In genomic region chr9:61679686-61680085, GRCm38 (mm10) we compare ENCODE assay signal across 12 mouse cellular contexts.
DNase-seq lines count a peak whose midpoint lies in the region; ATAC-seq and TF ChIP-seq lines count a peak whose summit lies in the region.
"Had no signal": no experiment of that assay in that cellular context is flagged by ENCODE, and none has a peak within 500 bp of the region (broad histone marks: within the 10 kb centered on the region; RNA-seq: fewer than 3 reads in every experiment).

No protein-coding gene starts in this region.

- intact Hi-C loops in heart, postnatal 25 days (cut with DNase I), result no loop called here

- no peak for TF ChIP-seq POLR2A in lung, adult 2 months (IDR thresholded peaks at IDR 0.05; ENCODE audit: borderline replicate concordance, extremely low read depth, low read depth, low read length)

- 73% methylated on average over 6 of the region's 6 CpGs for WGBS in lung, adult 2 months

- TF ChIP-seq CTCF in lung, adult 2 months (IDR thresholded peaks at IDR 0.05; ENCODE audit: insufficient read depth, low read length), result no peak

- ATAC-seq in granulocyte monocyte progenitor cell, adult 5-6 weeks (replicated peaks; ENCODE audit: poor library complexity, severe bottlenecking), result peak; percentile 41; the same call in 1 of the 2 replicates

- peak; percentile 57 for DNase-seq in lung, postnatal 25 days (ENCODE audit: low spot score)
- DNase-seq in lung, adult 2 months, result no peak
- peak; percentile 36 for DNase-seq in skeletal muscle tissue, adult 2 months (ENCODE audit: low read depth, low spot score)
- peak; percentile 64 for DNase-seq in thymus, postnatal 25 days
- no peak for DNase-seq in right cerebral cortex, postnatal 14 days
- DNase-seq in kidney, adult 18-20 months, result no peak
- DNase-seq in heart, postnatal 25 days (ENCODE audit: low spot score), result no peak
- DNase-seq: adrenal gland, adult 8-10 months; embryo, embryonic 11 days; liver; lung, postnatal 4 days had no signal

- H3K4me3 ChIP-seq in lung, adult 2 months (replicated peaks; ENCODE audit: extremely low read depth, low read depth, low read length), result no peak overlapping the region

- H3K4me1 ChIP-seq in lung, adult 2 months (ENCODE audit: control insufficient read depth, insufficient read depth, low read length), result no peaks in the 10 kb centered on the region

Comparison
In these comparisons a context has a peak if more than half of its experiments do, and no peak if none do; other contexts are left out.
1. DNase-seq: peak in lung, postnatal 25 days (single experiment), skeletal muscle tissue, adult 2 months (single experiment) and thymus, postnatal 25 days (single experiment); none in lung, adult 2 months (single experiment), right cerebral cortex, postnatal 14 days (single experiment), kidney, adult 18-20 months (single experiment) and heart, postnatal 25 days (single experiment).